Mouse (Mus musculus) lung, adult 2 months (tissue): ENCODE results near the gene Stub1. TPM values are rescaled to one million over a fixed set of nuclear protein-coding genes. Genes with fewer than 3 reads are reported as not detected.

Source experiments
- DNase-seq: peaks from one replicate; pipeline ENCODE4 v3.0.0; 2022
- H3K4me1 ChIP-seq: fragments of 200-500 bp; 2 replicates; pipeline ENCODE4 v1.6.1; 2011; ENCODE audit warnings: low read length; ENCODE audit not compliant: control insufficient read depth, insufficient read depth
- H3K4me3 ChIP-seq: fragments of 200-500 bp; replicated peaks from 2 replicates; pipeline ENCODE3; 2011; ENCODE audit warnings: low read depth, mild to moderate bottlenecking, control low read depth, low read length; ENCODE audit errors: extremely low read depth
- CTCF ChIP-seq: fragments of 200-500 bp; IDR thresholded peaks from 2 replicates; pipeline ENCODE4 v1.5.1; 2011; ENCODE audit warnings: mild to moderate bottlenecking, low read length, control low read depth; ENCODE audit not compliant: insufficient read depth
- POLR2A ChIP-seq: fragments of 200-500 bp; IDR thresholded peaks from 2 replicates; pipeline ENCODE4 v1.6.1; 2011; ENCODE audit warnings: low read depth, mild to moderate bottlenecking, control low read depth, low read length, borderline replicate concordance; ENCODE audit errors: extremely low read depth
- WGBS: fragments of 180-500 bp; shearing (Covaris S2); methylation state at CpG from one replicate; pipeline ENCODE4 v1.1.7; 2018; 5-methylcytosine and 5-hydroxymethylcytosine counted together
- polyA plus RNA-seq: library from polyadenylated mRNA; depleted of rRNA; stranded (reverse); fragments of >200 nt; gene quantifications from 2 replicates; pipeline ENCODE4 v1.2.3, GENCODE M21; 2012

The Stub1 gene
- polyA plus RNA-seq, 1 experiment: 160 TPM

GRCm38 (mm10) chr17:25860832-25861703 lies 27.9 kb upstream of the Stub1 start, which contains the start of gene Wdr90:
Gene Wdr90 (minus strand): TSS chr17:25861501.
- WGBS: 2% methylated on average over 65 of the region's 65 CpGs

GRCm38 (mm10) chr17:25860229-25860628 lies 27.0 kb upstream of the Stub1 start:
- Histone ChIP-seq H3K4me1 (peaks cover 8% of the 10 kb centered on the region; the same call in 1 of the 2 replicates), H3K4me3 (no peak overlapping the region)
- TF ChIP-seq POLR2A (no peak), CTCF (no peak)
- no peak for DNase-seq
- WGBS: 89% methylated on average over 6 of the region's 6 CpGs

More at GRCm38 (mm10) chr17:25860832-25861703, 27.9 kb upstream of the Stub1 start, which contains the start of gene Wdr90:
- Histone ChIP-seq H3K4me1 (peaks cover 8% of the 10 kb centered on the region; the same call in 1 of the 2 replicates), H3K4me3 (peak within 1 kb of the TSS; percentile 92)
- TF ChIP-seq POLR2A (peak; percentile 85; the same call in 1 of the 2 replicates), CTCF (no peak)
- DNase-seq: peak; percentile 90

- TF ChIP-seq CTCF (no peak), POLR2A (peak; percentile 56)
- under 1% methylated on average over 21 of the region's 21 CpGs for WGBS
- DNase-seq: peak; percentile 93
- Histone ChIP-seq H3K4me3 (peak within 1 kb of the TSS; percentile 75), H3K4me1 (peaks cover 11% of the 10 kb centered on the region)
These were observed 11.2 kb upstream of the Stub1 start, which contains the start of gene Rhot2 for GRCm38 (mm10) chr17:25844396-25844901. Gene Rhot2 (minus strand): TSS chr17:25844851.

GRCm38 (mm10) chr17:25843636-25844395 lies 10.6 kb upstream of the Stub1 start:
- peak overlapping the region; percentile 75 for H3K4me3 ChIP-seq
- no peak for TF ChIP-seq POLR2A
- TF ChIP-seq CTCF: no peak
- WGBS: under 1% methylated on average over 38 of the region's 38 CpGs
- no peak for DNase-seq
- H3K4me1 ChIP-seq: peaks cover 11% of the 10 kb centered on the region

GRCm38 (mm10) chr17:25843122-25843521 lies 9.9 kb upstream of the Stub1 start:
- WGBS: 86% methylated on average over 4 of the region's 4 CpGs
- H3K4me1 ChIP-seq: peaks cover 11% of the 10 kb centered on the region
- no peak for DNase-seq
- TF ChIP-seq POLR2A (no peak), CTCF (no peak)
- H3K4me3 ChIP-seq: no peak overlapping the region

- 78% methylated on average over 3 of the region's 3 CpGs for WGBS
- no peak for DNase-seq
- TF ChIP-seq POLR2A: no peak
- TF ChIP-seq CTCF: no peak
- no peak overlapping the region for H3K4me3 ChIP-seq
- H3K4me1 ChIP-seq: peaks cover 11% of the 10 kb centered on the region
These were observed 9.3 kb upstream of the Stub1 start for GRCm38 (mm10) chr17:25842509-25842908.

- WGBS: 93% methylated on average over 22 of the region's 22 CpGs
- TF ChIP-seq POLR2A (no peak), CTCF (no peak)
- peaks cover 18% of the 10 kb centered on the region for H3K4me1 ChIP-seq
- no peak for DNase-seq
- H3K4me3 ChIP-seq: no peak within 1 kb of the TSS
These were observed 8.1 kb upstream of the Stub1 start, which contains the start of gene Gm20683 for GRCm38 (mm10) chr17:25841117-25841880. Gene Gm20683 (minus strand): TSS chr17:25841763.

- WGBS: 95% methylated on average over 6 of the region's 6 CpGs
- TF ChIP-seq CTCF (no peak), POLR2A (no peak)
- no peak overlapping the region for H3K4me3 ChIP-seq
- DNase-seq: no peak
- peaks cover 18% of the 10 kb centered on the region for H3K4me1 ChIP-seq
These were observed 7.3 kb upstream of the Stub1 start for GRCm38 (mm10) chr17:25840519-25840918.
